Mouse (Mus musculus) embryonic facial prominence, embryonic 15.5 days (tissue): ENCODE measurements around the gene Mapk6. TPM values are rescaled to one million over a fixed set of nuclear protein-coding genes. Genes with fewer than 3 reads are reported as not detected.

Experiments used
- ATAC-seq: fragments of 200-750 bp; cut with Nextera tagmentation; 2 replicates; pipeline ENCODE4 v1.8.0; 2017; ENCODE audit warnings: low read depth, moderate TSS enrichment; ENCODE audit not compliant: insufficient number of reproducible peaks, low FRiP score, low TSS enrichment
- H3K27ac ChIP-seq: fragments of 300-500 bp; sonication (generic); replicated peaks from 2 replicates; pipeline ENCODE4 v1.5.1; 2015; ENCODE audit warnings: mild to moderate bottlenecking, inconsistent platforms
- H3K27me3 ChIP-seq: fragments of 300-500 bp; sonication (generic); 2 replicates; pipeline ENCODE4 v1.6.1; 2015; ENCODE audit warnings: inconsistent platforms
- H3K36me3 ChIP-seq: fragments of 300-500 bp; sonication (generic); 2 replicates; pipeline ENCODE4 v1.6.1; 2015; ENCODE audit warnings: mild to moderate bottlenecking, inconsistent platforms
- H3K4me1 ChIP-seq: fragments of 300-500 bp; sonication (generic); 2 replicates; pipeline ENCODE4 v1.6.1; 2015; ENCODE audit warnings: inconsistent platforms
- H3K4me2 ChIP-seq: fragments of 300-500 bp; sonication (generic); replicated peaks from 2 replicates; pipeline ENCODE4 v1.6.1; 2015; ENCODE audit warnings: mild to moderate bottlenecking, inconsistent platforms
- H3K4me3 ChIP-seq: fragments of 300-500 bp; sonication (generic); replicated peaks from 2 replicates; pipeline ENCODE4 v1.5.1; 2015; ENCODE audit warnings: mild to moderate bottlenecking, inconsistent platforms
- H3K9ac ChIP-seq: fragments of 300-500 bp; sonication (generic); 2 replicates; pipeline ENCODE4 v1.6.1; 2015; ENCODE audit warnings: inconsistent platforms
- H3K9me3 ChIP-seq: fragments of 300-500 bp; sonication (generic); replicated peaks from 2 replicates; pipeline ENCODE4 v1.6.1; 2016; ENCODE audit warnings: inconsistent platforms
- WGBS: fragments of 180-500 bp; shearing (Covaris S2); methylation state at CpG from one replicate; pipeline ENCODE4 v1.1.7; 2015; 5-methylcytosine and 5-hydroxymethylcytosine counted together
- polyA plus RNA-seq: library from polyadenylated mRNA; unstranded; fragments of >200 nt; fragmentation: Nextera tagmentation; extraction: Ambion mirVana; gene quantifications from 2 replicates; pipeline ENCODE4 v1.2.1, GENCODE M21; 2015

Mapk6 gene
- polyA plus RNA-seq, 1 experiment from 2014 or later, result 58.1 TPM

DNA sequence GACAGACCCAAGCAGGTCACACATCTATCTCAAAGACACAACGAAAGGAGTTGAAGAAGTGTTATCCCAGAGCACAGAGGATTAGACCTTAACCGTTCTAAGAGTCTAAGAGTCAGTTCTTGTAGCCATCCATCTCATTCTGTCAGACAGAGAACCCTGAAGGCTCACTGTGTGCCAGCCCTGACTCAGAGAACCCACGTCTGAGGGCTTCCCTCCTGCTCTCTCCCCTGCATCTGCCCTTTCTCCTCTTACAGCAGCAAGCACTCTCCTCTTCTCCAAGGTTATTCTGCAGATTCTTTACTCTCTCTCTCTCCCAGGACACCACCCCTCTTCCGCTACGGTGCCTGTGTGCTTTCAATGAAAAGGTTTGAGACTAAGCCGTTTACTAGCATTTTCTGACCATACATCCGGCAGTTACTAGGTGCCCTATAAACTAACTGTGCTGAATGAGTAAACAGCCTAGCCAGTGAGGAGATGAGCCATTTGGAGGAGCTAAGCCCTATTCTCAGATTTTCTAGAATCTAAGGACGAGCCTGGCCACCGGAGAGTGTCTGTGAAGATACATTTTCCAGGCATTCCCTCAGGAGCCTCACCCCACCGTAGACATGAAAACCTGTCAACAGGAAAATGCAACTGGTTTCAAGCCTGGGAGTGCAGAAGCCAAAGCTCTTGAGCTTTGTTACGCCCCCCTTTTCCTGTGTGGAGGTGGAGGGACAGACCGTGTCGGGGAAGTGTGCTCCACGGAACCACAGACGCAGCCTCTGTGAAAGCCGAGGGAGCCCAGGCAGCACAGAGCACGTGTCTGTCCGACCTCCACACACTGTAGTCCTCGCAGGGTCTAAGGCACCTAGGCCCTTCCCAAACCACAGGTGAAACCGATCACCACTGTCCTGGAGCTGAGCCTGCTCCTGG lies 8.0 kb downstream of the Mapk6 start:
- Histone ChIP-seq H3K4me1 (peaks cover 28% of the 10 kb centered on the region), H3K9me3 (no peaks in the 10 kb centered on the region), H3K36me3 (peaks cover 18% of the 10 kb centered on the region), H3K9ac (no peak overlapping the region), H3K4me2 (no peak overlapping the region), H3K27ac (0 out of 2 replicates have a peak overlapping the region, but pooled peaks have one; percentile 5), H3K27me3 (no peaks in the 10 kb centered on the region), H3K4me3 (no peak overlapping the region)
- 66% methylated on average over 20 of the region's 20 CpGs for WGBS
- ATAC-seq, result 0 out of 2 replicates have a peak, but pooled peaks have one; percentile 18

- no peak overlapping the region for H3K9ac ChIP-seq
- no peaks in the 10 kb centered on the region for H3K9me3 ChIP-seq
- WGBS, result 68% methylated on average over 5 of the region's 5 CpGs
- H3K4me1 ChIP-seq, result peaks cover 24% of the 10 kb centered on the region
- ATAC-seq, result no peak
- H3K4me2 ChIP-seq, result no peak overlapping the region
- H3K27me3 ChIP-seq, result no peaks in the 10 kb centered on the region
- peaks cover 28% of the 10 kb centered on the region for H3K36me3 ChIP-seq
- no peak overlapping the region for H3K4me3 ChIP-seq
- H3K27ac ChIP-seq, result no peak overlapping the region
Observed at GRCm38 (mm10) chr9:75400639-75401038, 9.2 kb downstream of the Mapk6 start.

- Histone ChIP-seq H3K27me3 (no peaks in the 10 kb centered on the region), H3K36me3 (peaks cover 42% of the 10 kb centered on the region), H3K9me3 (no peaks in the 10 kb centered on the region), H3K27ac (no peak overlapping the region), H3K4me1 (peaks cover 22% of the 10 kb centered on the region), H3K9ac (no peak overlapping the region), H3K4me2 (no peak overlapping the region), H3K4me3 (no peak overlapping the region)
- ATAC-seq, result no peak
- 78% methylated on average over 4 of the region's 4 CpGs for WGBS
Observed at GRCm38 (mm10) chr9:75399069-75399468, 10.7 kb downstream of the Mapk6 start.

DNA sequence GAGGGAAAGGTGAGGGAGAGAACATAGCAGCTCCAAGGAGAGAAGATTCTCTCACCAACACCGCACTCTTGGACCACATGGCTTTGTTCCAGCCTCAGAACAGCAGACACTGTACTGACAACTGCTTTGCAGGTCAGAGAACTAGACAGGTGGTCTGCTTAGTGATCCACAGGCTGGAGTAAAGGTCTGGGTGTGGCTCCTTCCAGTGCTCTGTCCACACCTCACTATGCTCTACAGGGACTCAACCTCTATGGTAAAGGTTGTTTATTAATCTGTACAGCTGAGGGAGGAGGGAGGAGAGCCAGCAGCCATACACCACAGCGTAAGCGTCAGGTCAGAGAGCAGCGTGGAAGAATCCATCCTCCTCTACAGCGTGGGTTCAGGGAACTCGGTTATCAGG lies 13.8 kb downstream of the Mapk6 start:
- H3K27me3 ChIP-seq, result no peaks in the 10 kb centered on the region
- no peak overlapping the region for H3K4me3 ChIP-seq
- WGBS, result 90% methylated on average over 6 of the region's 6 CpGs
- H3K9ac ChIP-seq, result no peak overlapping the region
- H3K36me3 ChIP-seq, result peaks cover 72% of the 10 kb centered on the region
- peaks cover 4% of the 10 kb centered on the region; the same call in 1 of the 2 replicates for H3K4me1 ChIP-seq
- H3K4me2 ChIP-seq, result no peak overlapping the region
- no peak for ATAC-seq
- no peak overlapping the region for H3K27ac ChIP-seq
- no peaks in the 10 kb centered on the region for H3K9me3 ChIP-seq

GRCm38 (mm10) chr9:75393251-75393650 lies 16.6 kb downstream of the Mapk6 start:
- Histone ChIP-seq H3K4me2 (no peak overlapping the region), H3K27ac (no peak overlapping the region), H3K36me3 (peaks cover 85% of the 10 kb centered on the region), H3K9me3 (no peaks in the 10 kb centered on the region), H3K27me3 (no peaks in the 10 kb centered on the region), H3K4me1 (no peaks in the 10 kb centered on the region), H3K9ac (no peak overlapping the region), H3K4me3 (no peak overlapping the region)
- WGBS, result 84% methylated on average over 12 of the region's 12 CpGs
- no peak for ATAC-seq

DNA sequence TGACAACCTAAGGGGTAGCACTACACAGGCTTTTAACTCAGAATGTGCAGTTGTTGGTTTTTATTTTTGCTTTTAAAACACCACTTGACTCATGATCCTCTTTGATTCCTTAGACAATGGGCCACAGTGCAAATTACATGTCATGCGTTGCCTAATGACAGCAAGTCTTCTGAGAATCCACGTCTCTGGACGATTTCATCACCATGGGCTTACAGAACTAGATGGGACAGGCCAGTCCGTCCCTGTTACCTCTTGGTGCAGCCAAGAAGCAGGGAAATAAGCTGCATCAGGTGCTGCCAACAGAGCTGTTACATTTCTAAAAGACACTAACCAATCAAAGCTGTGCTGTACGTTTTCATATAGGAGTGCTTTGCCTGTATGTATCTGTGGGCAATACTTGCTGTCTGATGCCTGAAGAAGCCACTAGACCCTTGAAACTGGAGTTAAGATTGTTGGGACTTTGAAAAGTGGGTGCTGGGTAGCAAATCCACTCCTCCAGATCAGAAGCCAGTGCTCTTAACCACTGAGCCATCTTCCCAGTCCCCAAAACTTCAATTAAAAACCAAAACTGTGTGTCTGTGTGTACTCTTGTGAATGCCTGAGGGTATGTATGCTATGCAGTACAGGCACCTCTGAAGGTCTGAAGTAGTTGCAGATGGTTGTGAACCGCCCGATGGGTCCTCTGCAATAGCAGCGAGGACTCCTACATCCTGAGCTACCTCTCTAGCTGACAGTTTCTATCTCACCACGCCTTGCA lies 24.4 kb downstream of the Mapk6 start:
- no peak overlapping the region for H3K4me3 ChIP-seq
- no peak for ATAC-seq
- H3K27me3 ChIP-seq, result no peaks in the 10 kb centered on the region
- no peak overlapping the region for H3K4me2 ChIP-seq
- H3K9ac ChIP-seq, result no peak overlapping the region
- no peak overlapping the region for H3K27ac ChIP-seq
- 71% methylated on average over 9 of the region's 9 CpGs for whole genome bisulfite sequencing
- no peaks in the 10 kb centered on the region for H3K9me3 ChIP-seq
- peaks cover 32% of the 10 kb centered on the region for H3K36me3 ChIP-seq
- H3K4me1 ChIP-seq, result no peaks in the 10 kb centered on the region

DNA sequence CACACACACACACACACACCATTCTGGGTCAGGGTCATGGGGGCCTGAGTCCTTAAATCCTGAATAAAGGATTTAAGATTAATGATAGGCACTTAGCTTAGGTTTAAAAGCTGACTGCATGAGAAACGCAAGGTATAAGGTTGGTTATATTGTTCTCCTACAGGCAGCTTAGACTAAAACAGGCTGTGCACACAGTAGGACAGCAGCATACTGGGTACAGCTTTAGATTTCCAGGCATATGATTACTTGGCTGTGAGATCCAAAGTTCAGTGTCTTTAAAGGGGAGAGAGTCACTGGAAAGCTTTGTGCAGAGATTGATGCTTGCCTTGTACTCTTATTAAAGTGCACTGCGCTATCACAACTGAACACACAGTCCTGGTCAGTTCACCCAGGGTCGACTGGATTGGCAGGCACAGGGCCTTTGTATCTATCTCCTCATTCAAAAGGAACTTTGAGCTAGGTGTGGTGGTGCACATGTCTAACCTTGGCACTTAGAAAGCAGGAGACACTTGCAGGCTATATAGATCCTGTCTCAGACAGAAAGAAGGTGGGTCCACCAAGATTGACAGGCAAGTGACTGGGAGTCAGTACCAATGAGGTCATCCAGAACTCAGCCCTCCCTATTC lies 25.4 kb downstream of the Mapk6 start:
- no peaks in the 10 kb centered on the region for H3K9me3 ChIP-seq

GRCm38 (mm10) chr9:75383785-75384184 lies 26.0 kb downstream of the Mapk6 start:
- H3K4me2 ChIP-seq, result no peak overlapping the region
- H3K36me3 ChIP-seq, result peaks cover 19% of the 10 kb centered on the region
- 85% methylated on average over 9 of the region's 9 CpGs for WGBS
- no peak for ATAC-seq
- no peaks in the 10 kb centered on the region for H3K4me1 ChIP-seq
- no peak overlapping the region for H3K4me3 ChIP-seq
- no peak overlapping the region for H3K9ac ChIP-seq
- no peaks in the 10 kb centered on the region for H3K27me3 ChIP-seq
- no peak overlapping the region for H3K27ac ChIP-seq
- no peaks in the 10 kb centered on the region for H3K9me3 ChIP-seq

More for the DNA sequence above, 25.4 kb downstream of the Mapk6 start:
- ATAC-seq, result no peak
- WGBS, result 82% methylated on average over 3 of the region's 3 CpGs
- no peak overlapping the region for H3K9ac ChIP-seq
- no peak overlapping the region for H3K4me3 ChIP-seq
- peaks cover 26% of the 10 kb centered on the region for H3K36me3 ChIP-seq
- no peak overlapping the region for H3K4me2 ChIP-seq
- no peak overlapping the region for H3K27ac ChIP-seq
- H3K4me1 ChIP-seq, result no peaks in the 10 kb centered on the region
- no peaks in the 10 kb centered on the region for H3K27me3 ChIP-seq

- H3K9me3 ChIP-seq, result no peaks in the 10 kb centered on the region
- 80% methylated on average over 14 of the region's 14 CpGs for WGBS
- no peak overlapping the region for H3K27ac ChIP-seq
- H3K9ac ChIP-seq, result no peak overlapping the region
- H3K36me3 ChIP-seq, result 0 out of 2 replicates have a peak, but pooled peaks cover 13% of the 10 kb centered on the region
- no peak overlapping the region for H3K4me2 ChIP-seq
- no peak overlapping the region for H3K4me3 ChIP-seq
- no peak for ATAC-seq
- H3K4me1 ChIP-seq, result no peaks in the 10 kb centered on the region
- H3K27me3 ChIP-seq, result no peaks in the 10 kb centered on the region
Observed at GRCm38 (mm10) chr9:75382825-75383224, 27.0 kb downstream of the Mapk6 start.

DNA sequence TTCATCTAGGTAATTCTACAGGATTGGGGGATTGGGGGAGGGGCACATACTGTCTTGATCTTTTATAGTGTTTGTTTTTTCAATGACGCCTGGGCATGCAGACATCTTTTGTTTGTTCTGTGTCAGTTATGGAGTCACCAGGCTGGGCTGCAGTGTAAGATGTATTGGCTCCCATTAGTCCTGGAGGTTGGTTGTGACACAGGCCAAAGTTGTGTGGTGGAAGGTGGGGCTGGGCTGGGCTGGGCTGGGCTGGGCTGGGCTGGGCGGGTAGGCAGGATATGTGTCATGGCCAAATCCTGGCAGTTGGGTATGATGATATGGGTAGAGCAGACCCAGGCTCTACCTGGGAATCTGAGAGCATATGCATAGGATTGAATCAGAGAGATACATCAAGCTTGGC lies 31.0 kb downstream of the Mapk6 start:
- no peaks in the 10 kb centered on the region for H3K9me3 ChIP-seq
- no peaks in the 10 kb centered on the region for H3K4me1 ChIP-seq
- no peak overlapping the region for H3K27ac ChIP-seq
- no peak overlapping the region for H3K9ac ChIP-seq
- no peak overlapping the region for H3K4me2 ChIP-seq
- no peaks in the 10 kb centered on the region for H3K36me3 ChIP-seq
- no peak for ATAC-seq
- no peaks in the 10 kb centered on the region for H3K27me3 ChIP-seq
- WGBS, result 88% methylated on average over 2 of the region's 2 CpGs
- H3K4me3 ChIP-seq, result no peak overlapping the region

- ATAC-seq, result no peak
Observed at GRCm38 (mm10) chr9:75376428-75376827, 33.4 kb downstream of the Mapk6 start.

More at GRCm38 (mm10) chr9:75376428-75376827, 33.4 kb downstream of the Mapk6 start:
- Histone ChIP-seq H3K36me3 (no peaks in the 10 kb centered on the region), H3K4me1 (no peaks in the 10 kb centered on the region), H3K4me2 (no peak overlapping the region), H3K9ac (no peak overlapping the region), H3K27ac (no peak overlapping the region), H3K9me3 (no peaks in the 10 kb centered on the region), H3K27me3 (no peaks in the 10 kb centered on the region), H3K4me3 (no peak overlapping the region)
- 80% methylated on average over 1 of the region's 1 CpGs for WGBS
